Mouse (Mus musculus): ENCODE measurements around the gene Ccdc9b.

The Ccdc9b gene

DNA sequence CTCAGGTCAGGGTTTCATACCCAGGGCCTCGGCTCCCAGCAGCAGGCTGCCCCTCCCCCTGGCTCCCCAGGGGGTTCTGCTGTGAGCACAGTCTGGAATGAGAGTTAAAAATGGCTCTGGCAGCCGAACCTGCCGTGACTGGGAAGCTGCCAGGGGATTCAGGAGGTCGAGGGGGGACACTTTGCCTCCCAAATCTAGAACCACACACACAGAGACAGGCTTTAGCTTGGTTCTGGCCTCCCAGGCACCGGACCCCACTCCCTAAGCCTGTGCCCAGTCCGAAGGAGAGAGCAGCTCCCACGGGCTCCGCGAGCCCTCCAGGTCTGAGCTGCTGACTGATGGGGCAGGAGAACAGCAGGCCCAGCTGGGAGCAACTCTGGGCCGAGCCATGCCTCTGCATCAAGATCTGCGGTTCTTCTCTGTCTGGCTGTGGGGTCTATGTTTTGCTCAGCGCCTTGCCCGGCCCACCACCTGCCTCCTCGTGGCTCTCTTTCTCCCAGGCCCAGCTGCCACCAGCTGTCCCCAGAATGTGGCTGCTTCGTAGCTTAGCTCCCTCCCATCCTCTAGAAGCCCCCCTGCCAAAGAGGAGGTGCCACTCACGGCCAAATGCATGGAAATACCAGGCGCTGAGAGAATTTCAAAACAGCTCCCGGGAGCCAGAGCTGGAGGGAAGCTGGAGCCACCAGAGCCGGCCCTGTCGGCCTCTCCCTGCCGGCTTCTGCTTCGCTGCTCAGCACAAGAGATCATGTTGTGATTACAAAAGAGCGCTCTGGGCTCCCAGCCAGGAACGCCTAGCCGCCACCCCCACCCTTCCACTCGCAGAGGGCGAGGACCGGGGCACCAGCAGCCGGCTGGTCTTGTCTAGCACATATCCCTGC lies at the start of gene Ccdc9b:
TSS of gene Ccdc9b (minus strand) at position 756 of the 878 bp plus-strand sequence.
- peak; percentile 78 for DNase-seq (ENCODE audit: low spot score)

DNA sequence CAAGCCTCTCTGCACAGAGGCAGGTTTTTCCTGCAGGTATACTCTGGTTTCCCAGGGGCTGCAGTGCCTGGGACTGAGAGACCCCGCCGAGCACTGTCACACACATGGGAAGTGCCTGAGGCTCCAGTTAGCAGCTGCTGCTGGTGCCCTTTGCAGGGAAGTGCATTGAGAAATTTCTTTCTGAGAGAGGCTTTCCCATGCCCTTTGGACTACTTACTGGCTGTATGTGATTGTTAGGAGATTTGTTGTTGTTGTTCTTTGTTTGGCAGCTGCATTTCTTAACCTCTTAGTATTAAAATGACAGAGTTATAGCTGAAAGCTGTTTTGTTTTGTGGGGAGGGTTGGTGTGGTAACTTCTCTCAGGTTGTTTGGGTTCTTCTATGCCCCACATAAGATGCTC lies 48.4 kb upstream of the Ccdc9b start:
- no peak for DNase-seq (ENCODE audit: low spot score)

DNA sequence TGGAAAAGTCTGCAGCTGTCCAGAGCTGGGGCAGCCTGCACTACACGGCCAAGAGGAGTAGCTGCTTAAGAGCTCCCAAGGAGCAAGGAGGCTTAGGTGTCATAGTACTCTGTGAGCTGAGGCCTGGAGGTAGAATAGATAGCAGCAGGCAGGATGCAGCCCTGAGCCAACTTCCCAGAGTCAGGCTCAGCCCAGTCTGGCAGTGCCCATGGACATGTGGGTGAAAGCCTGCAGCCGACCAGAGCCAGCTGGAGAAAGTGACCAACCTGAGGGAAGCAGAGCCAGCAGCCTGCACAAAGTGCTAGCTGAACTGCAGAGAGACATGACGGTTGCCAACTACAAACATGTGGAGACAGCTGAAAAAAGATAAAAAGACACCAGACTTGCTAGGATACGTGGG lies 44.4 kb upstream of the Ccdc9b start:
- no peak for DNase-seq (ENCODE audit: low spot score)

DNA sequence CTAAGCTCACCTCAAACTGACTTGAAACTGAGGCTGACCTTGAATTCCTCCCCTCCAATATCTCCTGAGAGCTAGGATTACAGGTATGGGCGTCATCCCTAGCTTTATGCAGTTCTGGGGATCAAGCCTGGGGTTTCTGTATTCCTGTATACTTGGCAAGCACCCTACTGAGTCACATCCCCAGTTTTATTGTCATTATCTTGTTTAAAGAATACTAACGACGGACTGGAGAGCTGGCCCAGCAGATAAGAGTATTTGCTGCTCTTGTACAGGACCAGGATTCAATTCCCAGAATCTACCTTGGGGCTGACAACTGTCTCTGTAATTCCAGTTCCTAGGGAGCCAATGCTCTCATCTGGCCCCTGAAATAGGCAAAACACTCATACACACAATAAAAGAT lies 43.3 kb upstream of the Ccdc9b start:
- DNase-seq (ENCODE audit: low spot score), result no peak

DNA sequence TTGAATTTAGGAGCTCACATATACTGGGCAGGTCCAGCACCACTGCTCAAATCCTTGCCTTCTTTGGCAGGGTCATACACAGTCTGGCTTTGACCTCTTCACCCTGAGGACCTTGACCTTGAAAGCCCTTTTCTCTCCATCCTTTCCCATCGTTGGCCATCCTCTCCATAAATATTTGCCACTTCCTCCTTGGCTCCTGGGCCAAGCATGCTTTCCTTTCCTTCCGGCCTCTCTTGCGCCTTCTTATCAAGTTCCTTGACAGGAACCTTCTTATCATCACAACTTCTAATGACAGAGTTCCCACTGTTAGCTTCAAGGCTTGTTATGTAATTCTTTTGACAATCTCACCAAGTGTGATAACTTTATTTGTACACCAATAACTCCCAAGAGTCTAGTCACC lies 42.7 kb upstream of the Ccdc9b start:
- DNase-seq (ENCODE audit: low spot score), result no peak

DNA sequence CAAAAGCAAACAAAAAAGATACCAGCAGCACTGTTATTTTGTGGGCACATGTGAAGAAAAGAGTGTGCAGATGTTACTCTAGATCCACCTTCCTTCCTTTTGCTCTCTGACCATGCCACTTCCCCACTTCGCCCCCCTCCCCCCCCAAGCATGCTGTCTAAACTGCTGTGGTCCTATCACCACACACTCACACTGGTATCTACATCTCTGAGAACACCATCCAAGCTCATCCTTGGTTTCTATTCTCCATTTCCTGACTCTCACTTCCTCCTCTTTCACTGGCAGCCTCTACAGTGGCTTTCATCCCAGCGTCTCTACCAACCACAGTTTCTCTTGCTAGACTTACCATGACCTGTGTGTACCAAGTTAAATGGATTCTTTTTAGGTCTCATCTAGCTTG lies 42.0 kb upstream of the Ccdc9b start:
- DNase-seq (ENCODE audit: low spot score), result no peak

DNA sequence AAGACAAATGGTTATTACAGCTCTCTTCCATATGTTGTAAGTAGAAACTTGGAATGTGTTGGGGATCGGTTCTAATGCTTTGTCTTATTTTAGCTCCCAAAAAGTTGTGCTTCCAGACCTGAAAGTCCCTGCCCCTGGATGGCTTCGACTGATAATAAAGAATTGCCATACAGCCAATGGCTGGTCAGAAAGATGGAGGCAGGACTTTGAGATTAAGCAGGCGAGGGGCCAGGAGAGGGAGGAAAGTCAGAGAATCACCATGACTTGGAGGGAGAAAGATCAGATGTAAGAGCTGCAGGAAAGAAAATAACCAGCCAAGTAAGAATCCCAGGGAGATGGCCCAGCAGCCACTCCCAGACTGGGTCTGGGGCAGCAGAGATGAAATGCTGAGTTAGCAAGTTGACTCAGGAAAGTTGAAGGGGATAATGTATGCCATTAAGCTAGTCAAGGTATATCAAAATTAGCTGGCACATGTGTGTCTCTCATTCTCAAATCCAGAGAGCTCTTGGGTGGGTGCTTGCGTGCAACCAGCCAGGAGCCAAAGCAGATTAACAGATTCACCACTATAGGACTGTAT lies 40.2 kb upstream of the Ccdc9b start:
- no peak for DNase-seq (ENCODE audit: low spot score)

DNA sequence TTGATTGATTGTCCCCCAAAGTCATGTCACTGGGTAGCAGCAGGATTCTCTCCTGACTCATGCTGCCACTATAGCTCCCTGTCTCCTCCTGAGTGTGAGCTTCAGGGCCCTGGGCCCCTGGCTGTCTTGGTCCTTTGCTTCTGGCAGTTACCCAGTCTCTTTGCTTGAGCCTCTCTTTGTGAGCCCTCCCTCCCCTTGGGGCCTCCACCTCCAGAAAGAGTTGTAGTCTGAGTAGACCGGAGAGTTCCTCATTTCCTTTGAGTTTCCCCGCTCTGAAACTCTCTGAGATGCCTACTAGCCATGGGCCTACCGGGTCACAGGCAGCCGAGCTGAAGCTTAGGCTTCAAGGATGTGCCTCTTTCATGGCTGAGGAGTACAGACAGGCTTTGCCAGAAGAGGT lies 31.2 kb upstream of the Ccdc9b start:
- DNase-seq (ENCODE audit: low spot score), result no peak

DNA sequence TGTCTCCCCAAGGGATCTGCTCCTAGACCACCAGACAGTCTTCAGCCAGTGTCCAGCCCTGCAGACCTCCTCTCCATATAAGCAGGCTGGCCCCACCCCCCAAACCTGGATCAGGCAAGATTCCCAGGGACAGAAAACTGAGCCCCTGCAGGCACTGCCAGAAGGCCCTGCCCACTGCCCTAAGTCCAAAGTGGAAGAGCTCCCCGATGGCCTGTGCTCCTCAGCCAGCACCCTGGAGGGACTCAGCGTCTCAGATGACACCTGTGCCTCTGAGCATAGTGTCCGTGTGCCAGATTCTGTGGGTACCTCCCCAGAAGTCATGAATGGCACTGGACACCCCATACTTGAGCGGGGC lies 29.8 kb upstream of the Ccdc9b start:
- no peak for DNase-seq (ENCODE audit: low spot score)

DNA sequence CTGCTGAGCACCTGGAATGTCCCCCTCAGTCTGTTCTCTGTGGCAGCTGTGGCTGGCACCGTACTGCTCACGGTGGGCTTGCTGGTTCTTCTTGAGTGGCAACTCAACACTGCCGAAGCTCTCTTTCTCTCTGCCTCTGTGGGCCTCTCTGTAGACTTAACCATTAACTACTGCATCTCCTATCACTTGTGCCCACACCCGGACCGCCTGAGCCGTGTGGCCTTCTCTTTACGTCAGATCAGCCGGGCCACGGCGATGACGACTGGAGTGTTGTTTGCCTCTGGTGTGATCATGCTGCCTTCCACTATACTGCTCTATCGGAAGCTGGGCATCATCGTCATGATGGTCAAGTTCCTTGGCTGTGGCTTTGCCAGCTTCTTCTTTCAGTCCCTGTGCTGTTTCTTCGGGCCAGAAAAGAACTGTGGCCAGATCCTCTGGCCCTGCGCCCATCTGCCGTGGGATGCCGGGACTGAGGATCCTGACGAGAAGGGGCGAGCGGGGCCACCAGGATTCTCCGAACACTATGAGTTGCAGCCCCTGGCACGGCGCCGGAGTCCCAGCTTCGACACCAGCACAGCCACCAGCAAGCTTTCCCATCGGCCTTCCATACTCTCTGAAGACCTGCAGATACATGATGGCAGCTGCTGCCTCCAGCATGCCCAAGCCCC lies 29.3 kb upstream of the Ccdc9b start:
- DNase-seq (ENCODE audit: low spot score), result no peak

DNA sequence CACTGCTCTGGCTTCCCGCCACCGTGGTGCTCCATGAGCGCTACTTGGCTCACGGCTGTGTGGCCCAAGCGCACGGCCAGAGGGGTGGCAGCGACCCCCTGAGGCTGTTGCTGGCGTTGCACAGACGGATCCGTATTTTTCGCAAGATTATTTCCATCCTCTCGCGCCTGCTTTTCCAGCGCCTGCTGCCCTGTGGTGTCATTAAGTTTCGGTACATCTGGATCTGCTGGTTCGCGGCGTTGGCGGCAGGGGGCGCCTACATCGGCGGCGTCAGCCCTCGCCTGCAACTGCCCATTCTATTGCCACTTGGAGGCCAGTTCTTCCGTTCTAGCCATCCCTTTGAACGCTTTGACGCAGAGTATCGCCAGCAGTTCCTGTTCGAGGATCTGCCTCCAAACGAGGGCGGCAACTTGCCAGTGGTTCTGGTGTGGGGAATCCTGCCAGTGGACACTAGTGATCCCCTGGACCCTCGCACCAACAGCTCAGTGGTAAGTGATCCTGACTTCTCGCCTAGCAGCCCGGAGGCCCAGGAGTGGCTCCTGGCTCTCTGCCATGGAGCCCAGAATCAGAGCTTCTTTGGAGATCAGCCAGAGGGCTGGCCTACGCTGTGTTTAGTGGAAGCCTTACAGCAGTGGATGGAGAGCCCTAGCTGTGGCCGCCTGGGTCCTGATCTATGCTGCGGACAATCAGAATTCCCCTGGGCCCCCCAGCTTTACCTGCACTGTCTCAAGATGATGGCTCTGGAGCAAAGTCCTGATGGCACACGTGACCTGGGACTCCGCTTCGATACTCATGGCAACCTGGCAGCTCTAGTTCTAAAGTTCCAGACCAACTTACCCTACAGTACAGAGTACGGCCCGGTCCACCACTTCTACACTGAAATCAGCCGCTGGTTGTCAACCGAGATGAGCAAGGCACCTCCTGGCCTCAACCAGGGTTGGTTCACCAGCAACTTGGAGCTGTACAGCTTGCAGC lies 28.4 kb upstream of the Ccdc9b start:
- DNase-seq (ENCODE audit: low spot score), result peak; percentile 58

DNA sequence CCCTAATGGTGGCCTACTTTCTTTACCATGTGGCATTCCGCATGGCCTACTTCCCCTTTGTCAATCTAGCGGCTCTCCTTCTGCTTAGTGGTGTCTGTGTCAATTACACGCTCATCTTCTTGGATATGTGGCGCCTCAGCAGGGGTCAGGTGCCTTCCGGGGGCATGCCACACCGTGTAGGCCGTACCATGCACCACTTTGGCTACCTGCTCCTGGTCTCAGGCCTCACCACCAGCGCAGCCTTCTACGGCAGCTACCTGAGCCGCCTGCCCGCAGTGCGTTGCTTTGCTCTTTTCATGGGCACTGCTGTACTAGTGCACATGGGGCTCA lies 27.7 kb upstream of the Ccdc9b start:
- no peak for DNase-seq (ENCODE audit: low spot score)

DNA sequence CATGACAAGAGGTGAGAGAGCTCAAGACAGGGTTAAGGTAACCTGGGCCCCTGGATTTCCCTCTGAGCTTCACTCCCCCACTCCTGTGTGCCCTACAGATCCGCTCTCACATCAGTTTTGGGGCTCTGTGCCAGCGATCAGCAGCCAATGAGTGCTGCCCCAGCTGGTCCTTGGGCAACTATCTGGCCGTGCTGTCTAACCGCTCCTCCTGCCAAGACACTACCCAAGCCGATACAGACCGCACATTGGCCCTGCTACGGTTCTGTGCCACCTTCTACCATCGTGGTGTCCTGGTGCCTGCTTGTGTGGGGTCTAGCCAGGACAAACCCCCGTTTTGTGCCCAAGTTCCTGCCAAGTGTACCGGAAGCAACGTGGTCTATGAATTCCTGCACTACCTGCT lies 27.0 kb upstream of the Ccdc9b start:
- no peak for DNase-seq (ENCODE audit: low spot score)

DNA sequence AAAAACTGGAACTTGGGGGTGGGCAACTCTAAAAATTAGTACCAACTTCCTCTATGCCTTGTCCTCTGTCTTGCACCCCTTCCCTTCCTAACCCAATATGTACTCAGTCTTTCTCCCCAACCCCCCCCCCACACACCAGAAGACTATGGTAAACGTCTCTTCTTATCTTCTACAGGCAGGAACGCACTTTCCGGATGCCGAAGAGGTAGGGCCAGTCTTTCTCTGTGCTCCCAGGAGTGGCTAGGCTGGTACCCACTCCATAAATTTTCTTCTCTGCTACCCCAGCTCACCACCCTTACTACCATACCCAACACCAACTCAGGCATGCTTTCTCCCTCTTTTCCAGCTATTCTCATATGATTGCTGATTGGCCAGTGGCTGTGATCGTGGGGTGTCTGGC lies 24.1 kb upstream of the Ccdc9b start:
- no peak for DNase-seq (ENCODE audit: low spot score)

DNA sequence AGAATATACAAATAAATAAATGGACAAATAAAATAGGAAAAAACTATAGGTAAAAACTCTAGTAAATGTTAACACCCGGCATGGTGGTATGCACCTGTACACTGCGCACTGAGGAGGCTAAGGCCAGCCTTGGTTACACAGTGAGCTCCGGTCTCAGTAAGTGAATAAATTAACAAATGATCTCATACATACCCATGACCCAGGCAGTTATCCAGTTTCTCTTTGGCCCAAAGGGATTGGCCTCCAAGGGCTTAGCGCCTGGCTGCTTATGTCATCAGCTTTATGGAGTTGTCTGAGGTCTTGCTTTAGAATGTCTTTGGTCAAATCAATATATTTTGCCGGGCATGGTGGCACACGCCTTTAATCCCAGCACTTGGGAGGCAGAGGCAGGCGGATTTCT lies 21.2 kb upstream of the Ccdc9b start:
- no peak for DNase-seq (ENCODE audit: low spot score)

DNA sequence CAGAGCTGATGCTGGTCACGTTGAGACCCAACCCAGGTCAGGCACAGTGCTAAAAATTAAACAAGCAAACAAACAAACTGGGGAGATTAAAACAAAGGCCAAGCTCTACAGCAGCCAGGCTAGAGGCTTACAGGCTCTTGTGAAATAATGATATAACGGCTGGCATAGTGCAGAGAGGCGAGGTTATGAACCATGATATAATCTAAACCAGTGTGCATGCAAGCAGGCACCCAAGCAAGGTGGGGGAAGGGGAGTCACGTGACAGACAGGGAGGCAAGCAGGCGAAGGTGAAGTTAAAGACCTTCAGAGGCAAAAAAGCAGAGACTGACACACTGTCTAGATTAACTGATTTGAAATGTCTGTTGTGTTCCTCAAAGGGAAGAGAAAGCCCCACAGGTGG lies 20.6 kb upstream of the Ccdc9b start:
- DNase-seq (ENCODE audit: low spot score), result no peak

DNA sequence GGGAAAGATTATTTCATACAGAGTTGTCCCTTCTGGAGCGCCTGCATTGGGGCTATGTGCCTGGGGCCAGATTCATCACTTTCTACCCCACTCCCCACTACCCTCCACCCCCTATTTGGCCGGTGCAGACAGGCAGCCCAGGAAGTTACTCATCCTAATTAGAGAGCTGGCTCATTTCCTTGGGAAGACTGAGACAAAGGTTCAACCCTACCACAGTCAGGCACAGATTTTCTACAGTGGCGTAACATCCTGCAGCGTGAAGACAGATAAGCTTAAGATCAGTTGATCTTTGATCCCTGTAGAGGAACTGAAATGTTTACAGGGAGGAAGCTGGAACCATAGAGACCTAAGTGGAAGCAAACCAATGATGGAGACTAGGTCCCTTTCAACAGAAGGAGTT lies 19.8 kb upstream of the Ccdc9b start:
- no peak for DNase-seq (ENCODE audit: low spot score)

DNA sequence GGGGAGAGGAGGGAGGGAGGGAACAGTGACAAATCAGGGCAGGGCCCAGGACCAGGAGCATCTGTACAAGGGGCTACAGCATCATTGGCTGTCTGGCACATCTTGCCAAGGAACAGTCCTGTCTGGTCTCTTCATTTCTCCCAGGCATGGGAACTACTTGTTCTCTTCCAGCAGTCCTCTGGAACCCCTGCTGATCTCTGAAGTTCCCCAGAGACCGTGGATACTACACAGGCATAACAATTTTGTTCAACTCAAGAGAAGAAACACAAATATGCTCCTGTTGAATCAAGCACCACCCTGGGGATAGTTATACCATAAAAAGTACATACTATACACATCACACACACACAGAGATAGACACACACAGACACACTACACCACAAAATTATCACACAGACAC lies 18.7 kb upstream of the Ccdc9b start:
- no peak for DNase-seq (ENCODE audit: low spot score)

DNA sequence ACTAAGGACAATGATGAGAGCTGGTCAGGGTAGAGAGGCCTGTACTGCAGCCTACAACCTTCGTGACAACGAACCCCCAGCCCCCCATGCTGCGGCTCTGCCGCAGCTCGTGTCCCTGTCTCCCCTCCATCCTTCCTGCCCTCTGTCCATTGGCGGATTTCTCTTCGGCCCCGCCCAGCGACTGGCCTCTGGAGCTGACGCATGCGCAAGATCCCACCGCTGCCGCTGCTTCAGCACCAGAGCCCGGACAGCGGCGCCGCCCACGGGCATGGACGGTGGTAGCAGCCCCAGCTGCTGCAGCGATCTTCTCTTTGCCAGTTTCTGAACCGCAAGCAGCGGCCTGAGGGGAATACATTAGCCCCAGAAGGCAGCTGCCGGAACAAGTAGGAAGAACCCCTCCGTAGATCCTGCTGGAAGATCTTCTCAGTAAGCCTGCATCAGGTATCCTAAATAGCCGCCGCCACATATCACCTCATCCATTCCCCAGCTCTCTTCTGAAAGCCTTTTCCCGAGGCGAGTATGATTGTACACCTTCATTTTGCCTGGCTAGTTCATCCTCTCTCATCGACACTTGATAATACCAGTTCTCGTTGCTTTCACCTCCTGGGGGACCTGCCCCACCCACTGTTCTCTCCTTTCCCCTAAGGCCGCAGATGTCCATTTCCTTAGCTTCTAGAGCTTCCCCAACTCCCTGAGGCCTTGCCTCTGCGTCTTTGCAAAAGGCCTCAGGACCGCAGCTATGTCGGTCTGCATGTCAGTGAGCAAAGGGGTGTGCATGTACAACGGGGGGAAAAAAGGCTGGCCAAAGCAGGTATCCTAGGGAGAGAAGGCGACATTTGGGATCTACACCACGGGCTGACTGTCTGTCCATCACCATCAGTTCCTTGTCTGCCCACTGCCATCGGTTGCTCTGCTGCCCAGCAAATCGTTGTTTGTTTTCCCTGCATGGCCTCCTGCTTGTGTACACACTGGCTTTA lies 17.3 kb upstream of the Ccdc9b start, which contains the start of gene Disp2:
TSS of gene Disp2 (plus strand) at position 216 of the 977 bp plus-strand sequence.
- DNase-seq (ENCODE audit: low spot score), result peak; percentile 89

DNA sequence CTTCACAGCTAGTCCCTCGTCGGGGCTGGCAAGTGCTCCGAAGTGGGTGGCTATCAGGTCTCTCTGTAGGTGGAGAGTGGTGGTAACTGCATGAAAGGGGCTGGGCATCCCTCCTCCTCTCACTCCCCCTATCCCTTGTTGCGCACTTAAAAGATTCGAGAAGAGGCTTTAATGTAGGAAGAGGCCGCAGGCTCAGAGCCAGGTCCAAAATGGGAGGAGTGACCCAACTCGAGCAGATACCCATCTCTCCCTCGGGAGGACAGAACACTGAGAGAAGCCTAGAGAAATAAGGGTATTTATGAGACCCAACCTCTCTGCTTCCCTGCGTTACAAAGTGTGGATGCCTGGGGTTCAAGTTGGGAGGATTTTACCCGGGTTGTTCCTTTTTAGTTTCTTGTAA lies 16.6 kb upstream of the Ccdc9b start:
- DNase-seq (ENCODE audit: low spot score), result no peak

DNA sequence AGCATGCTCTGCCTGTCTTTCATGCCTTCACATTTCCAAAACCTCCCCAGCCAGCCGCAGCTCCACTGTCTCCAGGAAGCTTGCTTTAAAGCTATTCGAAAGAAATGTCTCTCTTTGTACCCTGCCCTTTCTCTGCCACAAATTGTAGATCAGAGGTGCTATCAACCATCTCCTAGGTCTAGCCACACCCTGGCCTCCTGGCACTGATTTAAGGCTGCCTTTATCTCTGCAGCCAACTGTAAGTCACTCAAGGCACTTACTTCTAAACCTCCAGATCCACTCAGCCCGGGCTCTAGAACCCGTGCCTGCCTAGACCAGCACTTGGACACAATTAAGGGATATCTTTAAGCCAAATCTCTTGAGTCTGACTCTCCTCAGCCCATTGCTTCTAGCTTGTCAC lies 16.0 kb upstream of the Ccdc9b start:
- no peak for DNase-seq (ENCODE audit: low spot score)

All from ovary, postnatal 14 days (tissue).